Mouse (Mus musculus): ENCODE measurements at regions not wholly inside any gene's neighbourhood (a gene's known extent, or its start where the extent isn't known, plus 50 kb on each side); places are given as distances from the start of the nearest gene placed in this dataset.
A peak's percentile ranks its signal among the peaks of the same experiment; 100 is the strongest.

GRCm38 (mm10) chr7:39596403-39596802 is 78.8 kb downstream of the Zfp619 start:
- no peak for DNase-seq

- no peak for DNase-seq
These were observed 96.2 kb downstream of the Zfp619 start for GRCm38 (mm10) chr7:39613767-39614166.

- DNase-seq, result no peak
These were observed 97.5 kb downstream of the Zfp619 start for GRCm38 (mm10) chr7:39615092-39615491.

GRCm38 (mm10) chr7:39621796-39622195 is 104.2 kb downstream of the Zfp619 start:
- no peak for DNase-seq

- no peak for DNase-seq
These were observed 115.3 kb downstream of the Zfp619 start for GRCm38 (mm10) chr7:39632836-39633235.

- no peak for DNase-seq
These were observed 124.8 kb downstream of the Zfp619 start for GRCm38 (mm10) chr7:39642333-39642732.

GRCm38 (mm10) chr7:39643323-39643722 is 125.8 kb downstream of the Zfp619 start:
- DNase-seq, result no peak

GRCm38 (mm10) chr7:39650483-39651102 is 133.0 kb downstream of the Zfp619 start:
- DNase-seq, result no peak

- no peak for DNase-seq
These were observed 137.2 kb downstream of the Zfp619 start for GRCm38 (mm10) chr7:39654563-39655286.

GRCm38 (mm10) chr7:39655287-39655652 is 137.7 kb downstream of the Zfp619 start:
- DNase-seq, result peak; percentile 37 to 56

GRCm38 (mm10) chr7:39655709-39656397 is 138.3 kb downstream of the Zfp619 start:
- DNase-seq, result no peak

GRCm38 (mm10) chr7:39659597-39659996 is 142.0 kb downstream of the Zfp619 start:
- no peak for DNase-seq

GRCm38 (mm10) chr7:39675124-39675846 is 157.7 kb downstream of the Zfp619 start:
- no peak for DNase-seq

GRCm38 (mm10) chr7:39675847-39676238 is 158.3 kb downstream of the Zfp619 start:
- no peak for DNase-seq

- no peak for DNase-seq
These were observed 162.8 kb downstream of the Zfp619 start for GRCm38 (mm10) chr7:39680411-39680810.

GRCm38 (mm10) chr7:39696589-39696988 is 179.0 kb downstream of the Zfp619 start:
- DNase-seq, result no peak

GRCm38 (mm10) chr7:39701506-39701905 is 183.9 kb downstream of the Zfp619 start:
- DNase-seq, result no peak

GRCm38 (mm10) chr7:39705118-39706095 is 187.8 kb downstream of the Zfp619 start:
- DNase-seq, result no peak

- no peak for DNase-seq
These were observed 189.0 kb downstream of the Zfp619 start for GRCm38 (mm10) chr7:39706606-39707005.

- DNase-seq, result no peak
These were observed 199.0 kb downstream of the Zfp619 start for GRCm38 (mm10) chr7:39716340-39717150.

- DNase-seq, result no peak
These were observed 210.5 kb downstream of the Zfp619 start for GRCm38 (mm10) chr7:39727935-39728557.
